Mouse (Mus musculus): ENCODE data around the gene Gm28553.
"Not testable (repeated sequence)": the region's sequence is repeated elsewhere in the genome, so short reads cannot be mapped to it uniquely, and the experiment has no call there.

Gm28553 gene

DNA sequence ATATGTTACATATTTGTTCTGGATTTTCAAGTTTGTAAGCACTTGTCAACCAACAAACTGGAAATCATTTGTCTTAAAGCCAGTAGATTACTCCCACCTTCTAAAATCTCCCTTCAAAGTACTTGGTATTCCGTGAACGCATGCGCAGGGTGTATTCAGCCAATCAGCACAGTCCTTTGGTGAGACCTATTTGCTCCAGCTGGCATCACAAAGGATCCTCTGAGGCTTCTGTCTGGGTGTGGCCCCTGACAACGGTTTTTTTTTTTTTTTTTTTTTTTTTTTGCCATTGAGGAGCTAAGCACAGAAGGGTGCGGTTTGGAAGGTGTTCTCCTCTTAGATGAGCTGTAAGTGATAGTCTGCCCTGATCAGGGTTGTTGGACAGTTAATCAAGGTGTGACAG lies at the start of gene Gm28553:
Gm28553 (plus strand) TSS at position 301 of the 400 bp plus-strand sequence.
- DNase-seq (ENCODE audit: low read depth): not testable (repeated sequence)
